Mouse (Mus musculus) olfactory bulb, adult 2 months (tissue): ENCODE results near the gene Bank1.

ENCODE experiments used
- CTCF ChIP-seq: fragments of 200-500 bp; IDR thresholded peaks from 2 replicates; pipeline ENCODE4 v1.5.1; 2012; ENCODE audit warnings: low read depth, mild to moderate bottlenecking, low read length, moderate library complexity; ENCODE audit not compliant: insufficient read depth
- POLR2A ChIP-seq: fragments of 200-500 bp; IDR thresholded peaks from 2 replicates; pipeline ENCODE4 v1.6.1; 2012; ENCODE audit warnings: mild to moderate bottlenecking, low read depth, low read length, moderate library complexity; ENCODE audit not compliant: insufficient read depth

GRCm38 (mm10) chr3:136349690-136350089 is 23.8 kb upstream of the Bank1 start:
- TF ChIP-seq CTCF, result no peak
- no peak for TF ChIP-seq POLR2A
